Mouse (Mus musculus): ENCODE results near the gene Tert. TPM values are rescaled to one million over a fixed set of nuclear protein-coding genes. Genes with fewer than 3 reads are reported as not detected.

Tert gene
- total RNA-seq, 4 experiments from 2014 or later, result 0.08 to 0.28 (median 0.11) TPM; not detected in 1

GRCm38 (mm10) chr13:73675161-73675560 is 48.5 kb downstream of the Tert start:
- DNase-seq (ENCODE audit: low spot score), result no peak

DNA sequence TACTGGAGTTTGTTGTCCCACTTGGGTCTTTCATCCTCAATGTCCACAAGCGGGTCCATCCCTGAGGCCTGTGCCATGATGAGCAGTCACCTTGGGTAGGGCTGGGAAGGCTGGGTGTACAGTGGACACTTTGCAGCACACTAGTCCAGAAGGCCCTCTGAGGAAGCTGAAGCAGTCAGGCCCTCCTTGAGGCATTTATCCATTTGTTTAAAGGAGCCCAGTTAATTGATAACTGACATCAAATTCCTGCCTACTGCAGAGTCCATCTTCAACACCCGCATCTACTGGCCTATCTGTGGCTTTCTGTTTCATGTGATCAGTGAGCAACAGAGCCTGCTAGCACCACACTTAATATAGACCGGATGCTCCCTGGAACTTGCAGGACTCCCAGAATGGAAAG is 51.1 kb downstream of the Tert start, which contains the start of gene Slc6a18:
Gene Slc6a18, minus strand, starts transcription at position 171 of the 400 bp plus-strand sequence.
- DNase-seq (ENCODE audit: low spot score), result no peak

DNA sequence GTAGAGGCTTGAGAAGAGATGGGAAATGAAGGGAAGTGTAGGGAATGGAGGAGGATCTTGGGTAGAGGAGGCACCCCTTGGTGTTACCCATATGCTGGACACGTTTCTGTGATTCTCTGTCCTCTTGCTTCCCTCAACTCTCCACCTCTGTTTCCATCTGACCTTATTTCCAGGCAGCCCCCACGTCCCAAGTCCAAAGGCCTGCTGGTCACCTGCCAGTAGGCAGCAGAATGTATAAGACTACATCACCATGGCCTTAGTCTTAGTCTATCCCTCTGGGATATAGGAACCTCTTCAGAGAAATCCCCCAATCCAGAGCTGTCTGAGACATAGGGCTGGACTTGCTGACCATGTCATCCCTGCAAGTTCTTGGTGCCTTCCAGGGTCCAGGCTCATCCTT is 52.6 kb downstream of the Tert start:
- DNase-seq (ENCODE audit: low spot score), result no peak

DNA sequence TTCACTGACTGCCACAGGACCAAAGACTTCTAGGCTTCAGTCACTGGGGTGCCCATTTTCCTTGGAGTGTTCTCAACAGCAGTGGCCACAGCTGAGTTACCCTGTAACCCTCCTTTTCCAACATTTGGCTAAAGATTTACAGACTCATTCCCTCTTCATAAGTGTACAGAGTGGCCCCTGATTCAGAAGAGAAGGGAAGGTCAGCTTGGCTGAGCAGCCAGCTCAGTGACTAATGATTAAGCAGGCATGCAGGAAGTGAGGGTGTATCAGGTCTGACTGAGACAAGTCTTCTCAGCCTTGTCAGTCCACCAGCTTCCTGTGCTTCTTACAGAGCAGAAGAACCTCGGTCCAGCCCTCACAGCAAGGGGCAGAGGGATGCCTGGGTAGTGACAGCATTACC is 53.7 kb downstream of the Tert start:
- no peak for DNase-seq (ENCODE audit: low spot score)

- no peak for DNase-seq (ENCODE audit: low spot score)
These were observed 55.5 kb downstream of the Tert start for GRCm38 (mm10) chr13:73682226-73682625.

DNA sequence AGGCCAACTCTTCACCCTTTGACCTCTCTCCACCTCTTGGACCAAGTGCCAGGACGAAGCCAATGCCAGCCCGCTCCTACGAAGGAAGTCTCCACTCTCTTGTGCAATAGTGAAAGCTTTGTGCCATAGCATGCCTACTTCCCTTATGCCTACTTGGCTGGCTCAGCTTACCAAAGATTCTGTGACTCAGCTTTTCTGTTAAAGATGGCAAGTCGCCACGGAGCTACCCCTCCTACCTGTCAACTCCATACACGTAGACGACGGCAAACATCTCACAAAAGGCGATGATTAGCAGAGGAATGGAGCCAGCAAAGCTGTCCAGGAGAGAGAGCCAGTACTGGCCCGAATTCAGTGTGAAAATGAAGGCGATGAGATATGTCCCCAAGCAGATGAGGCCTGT is 57.0 kb downstream of the Tert start:
- peak; percentile 16 for DNase-seq (ENCODE audit: low spot score)

DNA sequence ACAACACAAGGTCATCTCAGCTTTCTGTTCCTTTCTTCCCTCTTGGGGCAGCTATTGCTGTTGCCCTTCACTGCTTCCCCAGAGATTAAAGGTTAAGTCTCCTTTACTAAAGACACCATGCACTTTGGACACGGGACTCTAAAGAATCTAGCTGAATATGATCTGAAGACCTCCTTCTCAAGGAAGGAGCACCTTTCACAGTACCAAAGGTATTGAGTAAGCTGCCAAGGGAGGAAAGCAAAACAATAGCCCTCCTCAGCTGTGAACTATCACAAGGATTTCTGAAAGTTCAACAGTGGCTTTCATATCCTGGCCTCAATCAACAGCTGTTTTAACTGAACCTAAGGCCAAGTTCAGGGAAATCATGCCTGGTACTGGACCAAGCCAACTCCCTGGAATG is 57.7 kb downstream of the Tert start:
- DNase-seq (ENCODE audit: low spot score), result no peak

- no peak for DNase-seq (ENCODE audit: low spot score)
These were observed 58.8 kb downstream of the Tert start for GRCm38 (mm10) chr13:73685502-73685901.

GRCm38 (mm10) chr13:73687601-73688000 is 60.9 kb downstream of the Tert start:
- DNase-seq (ENCODE audit: low spot score), result no peak

GRCm38 (mm10) chr13:73688934-73689333 is 62.2 kb downstream of the Tert start:
- DNase-seq (ENCODE audit: low spot score), result no peak

- peak; percentile 17 for DNase-seq (ENCODE audit: low spot score)
These were observed 65.6 kb downstream of the Tert start for GRCm38 (mm10) chr13:73692249-73692868.

- DNase-seq (ENCODE audit: low spot score), result no peak
These were observed 66.6 kb downstream of the Tert start for GRCm38 (mm10) chr13:73693333-73693732.

- DNase-seq (ENCODE audit: low spot score), result no peak
These were observed 68.3 kb downstream of the Tert start for GRCm38 (mm10) chr13:73694972-73695371.

- no peak for DNase-seq (ENCODE audit: low spot score)
These were observed 69.8 kb downstream of the Tert start for GRCm38 (mm10) chr13:73696529-73696928.

Other genes starting within 250 kb of the Tert start
- 1 to 10 TPM; 6.8 to 9.6 (median 7.5) TPM for gene Lpcat1, start 159.7 kb upstream of the Tert start, total RNA-seq (2022)
- gene Slc6a3, start 90.2 kb upstream of the Tert start, total RNA-seq (2022), result not detected
- 10 to 100 TPM; 58.9 to 76.0 (median 68.1) TPM for gene Clptm1l, start 22.9 kb upstream of the Tert start, total RNA-seq (2022)
- not detected for gene Slc6a18, start 51.1 kb downstream of the Tert start, total RNA-seq (2022)
- not detected for gene Slc6a19, start 78.0 kb downstream of the Tert start, total RNA-seq (2022)
- 100 to 1,000 TPM; 207 to 245 (median 212) TPM for gene Slc12a7, start 106.2 kb downstream of the Tert start, total RNA-seq (2022)
- gene Nkd2, start 220.7 kb downstream of the Tert start, total RNA-seq (2022), result 1 to 10 TPM in 3 of 4 experiments, under 1 TPM in 1; 0.75 to 1.9 (median 1.2) TPM

Measured in heart, adult 8-10 months (tissue).